Mouse (Mus musculus) left cerebral cortex, postnatal 25 days (tissue): ENCODE measurements around the gene Cd300lb. TPM values are rescaled to one million over a fixed set of nuclear protein-coding genes. Genes with fewer than 3 reads are reported as not detected.

Experiments used
- DNase-seq, 2 experiments: peaks; one replicate each; pipeline ENCODE4 v3.0.0; 2022; ENCODE audit warnings: low spot score in 2 of 2, mixed read lengths in 1 of 2
- intact Hi-C: fragments of 180-260 bp; cut with DNase I; formaldehyde crosslinking; loops from one replicate; pipeline ENCODE4 v1.15.1; 2025
- total RNA-seq, 2 experiments: library from RNA; stranded (reverse); gene quantifications; 2 replicates each; pipeline ENCODE4 v1.2.3; 2021

The Cd300lb gene
- total RNA-seq, 2 experiments from 2014 or later: not detected

- no peak for DNase-seq
- intact Hi-C loops: no loop called here
Measured at GRCm38 (mm10) chr11:114889991-114890518, 44.1 kb downstream of the Cd300lb start, which contains the start of gene Cd300a. Gene Cd300a, plus strand, starts transcription at chr11:114890041.

GRCm38 (mm10) chr11:114884380-114885100 is 49.6 kb downstream of the Cd300lb start:
- DNase-seq: no peak
- intact Hi-C loops: no loop called here

- intact Hi-C loops: no loop called here
- DNase-seq: no peak
Measured at GRCm38 (mm10) chr11:114883251-114883789, 50.9 kb downstream of the Cd300lb start.

GRCm38 (mm10) chr11:114880589-114880988 is 53.6 kb downstream of the Cd300lb start:
- intact Hi-C loops: loop anchor here (1.0 kb wide), 1 partner anchor 32 kb away; no protein-coding TSS in a partner anchor
- peak; percentile 37 to 39 for DNase-seq

DNA sequence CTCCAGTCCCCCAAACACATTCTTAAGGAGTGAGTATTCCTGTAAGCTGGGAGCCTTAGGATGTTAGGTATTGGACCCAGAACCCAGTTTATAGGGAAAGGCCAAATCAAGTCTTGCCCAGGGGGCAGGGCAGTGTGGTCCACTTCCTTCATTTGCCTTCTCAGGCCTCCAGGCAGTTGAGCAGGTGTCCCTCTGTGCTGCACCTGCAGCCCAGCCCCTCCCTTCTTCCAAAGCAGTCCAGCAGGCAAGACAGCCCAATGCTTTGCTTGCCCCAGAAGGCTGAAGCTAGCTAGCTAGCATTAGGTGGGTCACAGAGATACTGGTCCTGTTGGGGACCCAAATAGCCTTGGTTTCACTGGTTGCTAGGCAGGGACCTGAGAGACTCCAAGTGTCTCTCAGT is 54.0 kb downstream of the Cd300lb start:
- no peak for DNase-seq
- intact Hi-C loops: loop anchor here (1.0 kb wide), 1 partner anchor 32 kb away; no protein-coding TSS in a partner anchor

DNA sequence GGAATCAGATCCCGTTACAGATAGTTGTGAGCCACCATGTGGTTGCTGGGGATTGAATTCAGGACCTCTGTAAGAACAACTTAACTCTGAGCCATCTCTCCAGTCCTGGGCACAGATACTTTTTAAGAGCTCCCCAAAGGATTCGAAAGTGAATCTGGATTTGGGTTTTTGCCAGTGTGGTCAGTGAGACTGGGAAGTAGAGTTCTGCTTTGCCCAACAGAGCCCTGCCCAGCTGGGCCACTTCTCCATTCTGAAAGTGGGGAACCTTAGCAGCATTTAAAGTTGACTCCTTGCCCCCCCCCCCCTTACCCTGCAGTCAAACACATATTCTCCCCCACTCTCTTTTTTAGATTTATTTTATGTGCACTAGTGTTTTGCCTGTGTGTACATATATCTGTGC is 54.5 kb downstream of the Cd300lb start:
- peak; percentile 11 to 29 for DNase-seq
- intact Hi-C loops: loop anchor here (1.0 to 10.0 kb wide), 3 partner anchors 33 to 165 kb away; partner anchors contain the start of gene Cd300ld3

DNA sequence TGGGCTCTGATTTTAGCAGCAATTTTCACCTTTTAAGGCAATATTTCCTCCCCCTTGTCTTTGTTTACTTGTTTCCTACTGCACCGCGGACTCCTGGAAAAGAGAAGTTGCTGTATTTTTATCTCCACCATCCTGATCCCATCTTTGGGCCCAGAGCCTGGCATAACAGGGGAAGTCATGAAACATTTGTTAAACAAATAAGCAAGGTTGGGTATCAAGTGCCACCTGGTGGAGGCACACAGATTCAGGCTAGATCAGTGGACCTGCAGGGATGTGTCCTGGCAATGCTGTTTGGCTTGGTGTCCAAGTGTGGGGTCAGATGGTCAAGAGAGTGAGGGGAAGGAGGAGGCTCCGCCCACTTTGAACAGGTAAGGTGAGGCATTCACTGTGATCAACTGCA is 57.0 kb downstream of the Cd300lb start:
- intact Hi-C loops: loop anchor here (1.0 to 10.0 kb wide), 3 partner anchors 65 to 168 kb away; partner anchors contain the start of gene Cd300ld3
- DNase-seq: peak; percentile 39 to 48

DNA sequence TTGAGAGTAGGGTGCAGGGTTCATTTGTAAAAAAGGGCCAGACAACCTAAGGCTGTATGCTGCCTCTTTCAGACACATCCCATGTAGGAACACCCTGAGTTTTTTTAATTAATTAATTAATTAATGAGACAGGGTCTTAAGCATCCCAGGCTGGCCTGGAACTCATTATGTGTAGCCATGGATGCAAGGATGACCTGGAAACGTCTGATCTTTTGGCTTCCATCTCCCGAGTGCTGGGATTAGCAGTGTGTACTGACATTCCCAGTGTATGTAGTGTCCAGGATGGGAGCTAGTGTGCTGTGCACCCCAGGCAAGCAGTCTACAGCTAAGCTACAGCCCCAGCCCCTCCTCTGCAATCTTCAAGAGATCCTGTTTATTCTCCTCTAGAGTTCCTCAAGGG is 57.6 kb downstream of the Cd300lb start:
- no peak for DNase-seq

DNA sequence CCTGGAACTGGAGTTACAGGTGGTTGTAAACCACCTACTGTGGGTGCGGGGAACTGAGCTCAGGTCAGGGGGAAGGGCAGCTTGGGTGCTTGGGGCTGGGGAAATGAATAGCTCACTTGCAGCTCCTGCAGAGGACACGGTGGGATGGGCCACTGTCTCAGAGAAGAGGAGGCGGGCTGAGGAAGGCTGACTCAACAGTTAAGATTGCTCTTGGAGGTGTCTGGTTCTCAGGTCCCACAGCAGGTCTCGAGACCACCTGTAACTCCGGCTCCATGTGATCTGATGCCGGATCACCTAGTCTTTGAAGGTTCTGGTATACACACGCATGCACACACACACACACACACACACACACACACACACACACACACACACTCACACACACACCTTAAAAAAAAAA is 58.0 kb downstream of the Cd300lb start:
- DNase-seq: no peak
- intact Hi-C loops: loop anchor here (5.0 to 10.0 kb wide), 2 partner anchors 129 to 169 kb away; partner anchors contain the start of gene Cd300ld3

More for the DNA sequence above, 57.6 kb downstream of the Cd300lb start:
- intact Hi-C loops: loop anchor here (1.0 to 10.0 kb wide), 3 partner anchors 64 to 168 kb away; partner anchors contain the start of gene Cd300ld3

GRCm38 (mm10) chr11:114875301-114875801 is 58.8 kb downstream of the Cd300lb start:
- DNase-seq: no peak
- intact Hi-C loops: loop anchor here (5.0 to 10.0 kb wide), 2 partner anchors 128 to 169 kb away; partner anchors contain the start of gene Cd300ld3

- DNase-seq: no peak
- intact Hi-C loops: loop anchor here (5.0 to 10.0 kb wide), 2 partner anchors 127 to 170 kb away; partner anchors contain the start of gene Cd300ld3
Measured at GRCm38 (mm10) chr11:114874226-114875145, 59.7 kb downstream of the Cd300lb start.

- no peak for DNase-seq
- intact Hi-C loops: loop anchor here (10.0 kb wide), 1 partner anchor 172 kb away; the partner anchor contains the start of gene Cd300ld3
Measured at GRCm38 (mm10) chr11:114873022-114873817, 61.0 kb downstream of the Cd300lb start.

Other genes starting within 250 kb of the Cd300lb start
- gene Dnaic2, start 207.0 kb downstream of the Cd300lb start, total RNA-seq: 1 to 10 TPM in 1 of 2 experiments, under 1 TPM in 1; 0.62 to 1.4 TPM
- gene Kif19a, start 169.0 kb downstream of the Cd300lb start, total RNA-seq: 1 to 10 TPM; 4.8 to 5.3 TPM
- 10 to 100 TPM; 35.6 to 39.8 TPM for gene Btbd17, start 138.4 kb downstream of the Cd300lb start, total RNA-seq
- not detected for gene Gpr142, start 135.5 kb downstream of the Cd300lb start, total RNA-seq
- 1 to 10 TPM; 4.2 to 6.4 TPM for gene Gprc5c, start 83.2 kb downstream of the Cd300lb start, total RNA-seq
- under 1 TPM; 0.37 to 0.55 TPM for gene Cd300a, start 44.3 kb downstream of the Cd300lb start, total RNA-seq
- gene Cd300c, start 34.8 kb upstream of the Cd300lb start, total RNA-seq: not detected
- not detected for gene Cd300ld, start 55.5 kb upstream of the Cd300lb start, total RNA-seq
- gene Cd300c2, start 67.5 kb upstream of the Cd300lb start, total RNA-seq: 1 to 10 TPM; 2.8 to 3.0 TPM
- not detected for gene Cd300ld2, start 81.8 kb upstream of the Cd300lb start, total RNA-seq
- gene Cd300ld4, start 92.6 kb upstream of the Cd300lb start, total RNA-seq: under 1 TPM in 1 of 2 experiments, not detected in 1; 0.55 TPM
- under 1 TPM; 0.55 to 0.60 TPM for gene Cd300ld5, start 103.4 kb upstream of the Cd300lb start, total RNA-seq
- gene Cd300ld3, start 114.0 kb upstream of the Cd300lb start, total RNA-seq: under 1 TPM in 1 of 2 experiments, not detected in 1; 0.60 TPM
- gene Cd300e, start 127.8 kb upstream of the Cd300lb start, total RNA-seq: not detected
- under 1 TPM; 0.76 to 0.99 TPM for gene Rab37, start 157.0 kb upstream of the Cd300lb start, total RNA-seq
- under 1 TPM; 0.16 to 0.41 TPM for gene Cd300lf, start 199.6 kb upstream of the Cd300lb start, total RNA-seq
- 10 to 100 TPM; 79.2 to 86.5 TPM for gene Slc9a3r1, start 229.0 kb upstream of the Cd300lb start, total RNA-seq